Mouse (Mus musculus): ENCODE data around the gene Has3. TPM values are rescaled to one million over a fixed set of nuclear protein-coding genes. Genes with fewer than 3 reads are reported as not detected.

Gene Has3
- total RNA-seq, 4 experiments from 2014 or later = 0.65 to 0.94 (median 0.75) TPM

- peak in 1 of 2 experiments; percentile 22 for DNase-seq (ENCODE audit: low spot score in 2 of 2)
Observed at GRCm38 (mm10) chr8:106929155-106929913, 59.3 kb downstream of the Has3 start.

DNA sequence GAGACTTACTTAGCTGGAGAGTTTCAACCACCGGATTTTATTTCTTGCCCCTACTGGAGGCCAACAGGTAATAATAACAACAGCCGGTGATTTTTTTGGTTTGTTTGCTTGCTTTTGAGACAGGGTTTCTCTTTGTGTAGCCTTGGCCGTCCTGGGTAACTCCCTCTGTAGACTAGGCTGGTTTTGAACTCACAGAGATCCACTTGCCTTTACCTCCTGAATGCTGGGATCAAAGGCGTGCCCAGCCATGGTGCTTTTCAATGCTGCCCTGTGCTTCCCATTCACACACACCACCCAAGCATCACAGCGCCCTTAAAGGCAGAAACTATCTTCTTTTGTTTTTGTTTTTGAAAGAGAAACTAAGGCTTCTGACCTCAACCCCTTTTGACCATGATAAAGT, 59.9 kb downstream of the Has3 start:
- no peak for DNase-seq (ENCODE audit: low spot score in 2 of 2)

DNA sequence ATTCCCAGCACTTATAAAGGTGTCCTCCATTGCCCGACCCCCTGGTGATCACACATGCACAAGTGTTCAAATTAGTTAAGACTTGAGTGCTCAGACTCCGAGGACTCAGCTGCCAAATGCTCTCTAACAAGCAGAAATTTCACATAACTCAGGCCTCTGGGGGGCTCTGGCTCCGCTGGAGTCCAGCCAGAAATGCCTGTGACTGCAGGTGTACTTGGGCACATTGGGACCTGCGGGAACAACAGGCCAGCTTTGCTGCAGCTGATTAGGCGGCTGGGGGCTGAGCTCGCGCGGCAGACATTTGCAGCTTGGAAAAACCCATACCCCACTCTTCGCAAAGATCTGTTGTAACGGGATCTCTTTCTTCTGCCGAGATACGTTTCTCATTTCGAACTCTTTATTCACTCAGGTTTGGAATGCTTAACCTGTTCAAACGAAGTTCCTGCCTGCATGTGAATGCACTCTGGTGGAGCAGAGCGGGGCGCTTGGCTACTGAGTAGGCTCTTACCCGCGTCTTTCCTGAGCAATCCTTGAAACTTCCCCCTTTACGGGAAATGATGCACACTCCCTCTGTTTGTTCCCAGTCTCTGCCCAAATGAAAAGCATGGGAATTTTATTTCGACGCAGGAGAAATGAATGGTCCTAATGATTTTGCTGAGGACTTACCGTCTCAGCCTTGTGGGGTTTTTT, 62.5 kb downstream of the Has3 start:
- no peak for DNase-seq (ENCODE audit: low spot score in 2 of 2)

DNA sequence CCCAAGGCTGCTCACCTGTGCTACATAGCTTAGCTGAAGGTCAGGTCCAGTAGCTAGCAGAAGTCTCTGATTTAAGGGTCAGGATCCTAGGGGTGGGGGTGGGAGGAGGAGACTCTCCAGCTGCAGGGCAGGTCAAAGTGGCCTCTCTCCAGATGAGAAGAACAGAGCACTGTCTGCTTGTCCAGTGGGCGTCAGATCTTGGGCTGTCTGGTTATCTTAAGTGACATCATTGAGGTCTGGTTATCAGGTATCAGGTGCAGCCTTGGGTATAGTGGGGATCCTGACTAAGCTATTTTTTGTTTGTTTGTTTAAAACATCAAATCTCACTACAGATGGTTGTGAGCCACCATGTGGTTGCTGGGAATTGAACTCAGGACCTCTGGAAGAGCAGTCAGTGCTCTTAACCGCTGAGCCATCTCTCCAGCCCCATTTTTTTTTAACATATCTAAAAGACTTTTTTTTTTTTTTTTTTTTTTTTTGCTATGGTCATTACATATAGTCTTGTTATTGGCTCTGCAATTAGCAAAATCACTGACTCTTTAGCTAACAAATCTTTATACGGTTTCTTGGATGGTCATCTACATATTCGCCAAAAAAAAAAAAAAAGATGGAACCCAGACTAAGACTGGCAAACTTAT, 63.6 kb downstream of the Has3 start:
- no peak for DNase-seq (ENCODE audit: low spot score in 2 of 2)

Other genes with a start within 250 kb of the Has3 start
- gene Tango6, start 187.2 kb upstream of the Has3 start, total RNA-seq (2022) = 10 to 100 TPM; 10.6 to 11.9 (median 11.5) TPM
- gene Utp4, start 23.4 kb downstream of the Has3 start, total RNA-seq (2022) = 10 to 100 TPM; 21.7 to 26.7 (median 25.3) TPM
- 1 to 10 TPM; 2.4 to 3.9 (median 3.7) TPM for gene Sntb2, start 65.5 kb downstream of the Has3 start, total RNA-seq (2022)
- 10 to 100 TPM; 64.8 to 79.2 (median 72.5) TPM for gene Vps4a, start 161.0 kb downstream of the Has3 start, total RNA-seq (2022)
- gene Pdf, start 178.4 kb downstream of the Has3 start, total RNA-seq (2022) = 10 to 100 TPM; 40.9 to 60.7 (median 54.2) TPM
- gene Cog8, start 186.4 kb downstream of the Has3 start, total RNA-seq (2022) = 10 to 100 TPM; 15.8 to 21.7 (median 19.5) TPM
- 10 to 100 TPM; 15.2 to 22.6 (median 19.1) TPM for gene Nip7, start 186.6 kb downstream of the Has3 start, total RNA-seq (2022)
- gene Tmed6, start 195.4 kb downstream of the Has3 start, total RNA-seq (2022) = not detected
- 10 to 100 TPM; 13.1 to 17.6 (median 14.7) TPM for gene Terf2, start 226.3 kb downstream of the Has3 start, total RNA-seq (2022)